Mouse (Mus musculus): ENCODE measurements around the gene Gch1.
A peak's percentile ranks its signal among the peaks of the same experiment; 100 is the strongest.

The Gch1 gene

GRCm38 (mm10) chr14:47206601-47207000 is 17.4 kb upstream of the Gch1 start:
- no peak for DNase-seq (ENCODE audit: low read depth)

- DNase-seq (ENCODE audit: low read depth), result no peak
Measured at GRCm38 (mm10) chr14:47205270-47205972, 16.2 kb upstream of the Gch1 start.

GRCm38 (mm10) chr14:47197340-47197739 is 8.1 kb upstream of the Gch1 start:
- DNase-seq (ENCODE audit: low read depth), result no peak

GRCm38 (mm10) chr14:47196711-47197110 is 7.5 kb upstream of the Gch1 start:
- DNase-seq (ENCODE audit: low read depth), result no peak

GRCm38 (mm10) chr14:47194096-47194495 is 4.9 kb upstream of the Gch1 start:
- peak; percentile 63 for DNase-seq (ENCODE audit: low read depth)

- no peak for DNase-seq (ENCODE audit: low read depth)
Measured at GRCm38 (mm10) chr14:47193506-47193905, 4.3 kb upstream of the Gch1 start.

GRCm38 (mm10) chr14:47191861-47192260 is 2.6 kb upstream of the Gch1 start:
- DNase-seq (ENCODE audit: low read depth), result no peak

GRCm38 (mm10) chr14:47190626-47191025 is 1.4 kb upstream of the Gch1 start:
- no peak for DNase-seq (ENCODE audit: low read depth)

GRCm38 (mm10) chr14:47189635-47189955 is 382 bp upstream of the Gch1 start:
- DNase-seq (ENCODE audit: low read depth), result no peak

- peak; percentile 67 for DNase-seq (ENCODE audit: low read depth)
Measured at GRCm38 (mm10) chr14:47188475-47188847, 752 bp downstream of the Gch1 start.

- peak; percentile 84 for DNase-seq (ENCODE audit: low read depth)
Measured at GRCm38 (mm10) chr14:47187666-47188360, 1.4 kb downstream of the Gch1 start.

- DNase-seq (ENCODE audit: low read depth), result no peak
Measured at GRCm38 (mm10) chr14:47187261-47187660, 2.0 kb downstream of the Gch1 start.

GRCm38 (mm10) chr14:47186561-47186960 is 2.7 kb downstream of the Gch1 start:
- no peak for DNase-seq (ENCODE audit: low read depth)

GRCm38 (mm10) chr14:47181497-47182290 is 7.5 kb downstream of the Gch1 start:
- peak; percentile 67 for DNase-seq (ENCODE audit: low read depth)

- DNase-seq (ENCODE audit: low read depth), result no peak
Measured at GRCm38 (mm10) chr14:47178851-47179250, 10.4 kb downstream of the Gch1 start.

GRCm38 (mm10) chr14:47177846-47178414 is 11.3 kb downstream of the Gch1 start:
- DNase-seq (ENCODE audit: low read depth), result no peak

- no peak for DNase-seq (ENCODE audit: low read depth)
Measured at GRCm38 (mm10) chr14:47176226-47176625, 13.0 kb downstream of the Gch1 start.

- DNase-seq (ENCODE audit: low read depth), result no peak
Measured at GRCm38 (mm10) chr14:47175136-47175535, 14.1 kb downstream of the Gch1 start.

GRCm38 (mm10) chr14:47172073-47172472 is 17.1 kb downstream of the Gch1 start:
- peak; percentile 32 for DNase-seq (ENCODE audit: low read depth)

GRCm38 (mm10) chr14:47170499-47171109 is 18.6 kb downstream of the Gch1 start:
- no peak for DNase-seq (ENCODE audit: low read depth)

- DNase-seq (ENCODE audit: low read depth), result no peak
Measured at GRCm38 (mm10) chr14:47169677-47170410, 19.4 kb downstream of the Gch1 start.

GRCm38 (mm10) chr14:47165741-47166140 is 23.5 kb downstream of the Gch1 start:
- DNase-seq (ENCODE audit: low read depth), result no peak

All from naive thymus-derived CD4-positive, alpha-beta T cell, adult 2 months (primary cell).